Mouse (Mus musculus): ENCODE results near the gene Insm1.

DNA sequence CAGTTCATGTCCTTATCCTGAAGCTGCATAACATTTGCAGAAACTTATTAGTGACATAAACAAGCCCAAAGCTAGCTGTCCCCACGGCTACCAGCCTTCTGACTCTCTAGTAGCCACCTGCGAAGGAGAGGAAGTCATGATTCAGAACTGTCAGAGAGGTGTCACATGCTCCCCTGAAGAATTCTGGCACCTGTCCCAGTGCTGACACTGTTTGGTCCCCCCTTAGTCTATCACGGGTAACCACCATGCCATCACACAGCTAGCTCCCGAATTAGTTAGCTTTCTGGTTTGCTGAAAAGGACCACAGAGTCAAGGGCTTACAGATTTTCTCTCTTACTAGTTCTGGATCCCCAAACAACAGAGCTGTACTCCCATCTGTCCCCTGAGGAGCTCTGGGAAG is 43.3 kb downstream of the Insm1 start:
- TF ChIP-seq EP300 (IDR thresholded peaks at IDR 0.05; ENCODE audit: low read depth) (no peak), CTCF (IDR thresholded peaks at IDR 0.05; ENCODE audit: low read depth) (no peak)

Measured in heart, postnatal 0 days (tissue).